Mouse (Mus musculus): Measurements from ENCODE around the gene Dmbt1. TPM values are rescaled to one million over a fixed set of nuclear protein-coding genes. Genes with fewer than 3 reads are reported as not detected.

Dmbt1 gene
- total and polyA plus RNA-seq, 3 experiments, result not detected

DNA sequence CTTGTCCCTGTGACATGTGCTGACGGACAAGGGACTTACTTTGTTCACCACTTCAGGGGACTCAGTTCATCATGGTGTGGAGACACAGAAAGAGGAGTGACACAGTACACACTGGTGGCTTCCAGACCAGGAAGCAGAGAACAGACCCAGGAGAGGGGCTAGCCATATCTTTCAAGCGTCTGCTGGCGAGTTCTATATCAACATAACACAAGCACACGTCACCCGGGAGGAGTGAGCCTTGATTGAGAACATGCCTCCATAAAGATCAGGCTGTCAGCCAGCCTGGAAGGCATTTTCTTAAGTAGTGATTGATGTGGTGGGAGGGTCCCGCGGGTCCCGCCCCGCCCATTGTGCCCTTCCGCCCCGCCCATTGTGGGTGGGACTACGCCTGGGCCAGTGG, 98.2 kb downstream of the Dmbt1 start:
- DNase-seq (ENCODE audit: extremely low read depth), result no peak
- H3K9ac ChIP-seq (ENCODE audit: insufficient read depth, low read depth), result no peak overlapping the region
- dilution Hi-C loops (cut with MboI; ENCODE audit: extremely low pct_ligation_motif_present, extremely low pct_unique_long_range_greater_than_20kb, low sequenced_read_pairs), result no loop called here
- H3K36me3 ChIP-seq (replicated peaks in 1 of 2; ENCODE audit: control insufficient read depth in 1 of 2, insufficient read depth in 1 of 2, low read length in 1 of 2), result no peaks in the 10 kb centered on the region
- no peak overlapping the region for H3K4me3 ChIP-seq (replicated peaks in 1 of 3; ENCODE audit: low read depth in 2 of 3, low read length in 2 of 3, poor library complexity in 1 of 3)
- no peak overlapping the region for H3K4me2 ChIP-seq (ENCODE audit: insufficient read depth, low read depth, poor library complexity, severe bottlenecking)
- H3K27ac ChIP-seq (ENCODE audit: insufficient read depth, low read depth), result no peak overlapping the region
- no peak for TF ChIP-seq USF2 (conservative IDR thresholded peaks at IDR 0.05; ENCODE audit: low read depth, low read length)
- TF ChIP-seq ZC3H11A (IDR thresholded peaks at IDR 0.05; ENCODE audit: low read depth, low read length), result no peak
- no peak for TF ChIP-seq EP300 (IDR thresholded peaks at IDR 0.05; ENCODE audit: low read length)
- no peak for TF ChIP-seq NRF1 (IDR thresholded peaks at IDR 0.05; ENCODE audit: low read depth, low read length)
- TF ChIP-seq MEF2A (IDR thresholded peaks at IDR 0.05; ENCODE audit: borderline replicate concordance, low read depth, low read length), result no peak
- TF ChIP-seq ETS1 (conservative IDR thresholded peaks at IDR 0.05; ENCODE audit: low read depth, low read length), result no peak
- TF ChIP-seq POLR2A (IDR thresholded peaks at IDR 0.05; ENCODE audit: low read depth, low read length), result no peak
- in situ Hi-C loops (cut with MboI; ENCODE audit: low pct_ligation_motif_present, low pct_unique_long_range_greater_than_20kb, low sequenced_read_pairs), result no loop called here
- no peaks in the 10 kb centered on the region for H3K79me2 ChIP-seq (replicated peaks; ENCODE audit: control insufficient read depth, extremely low read depth, insufficient read depth, poor library complexity, severe bottlenecking)
- H3K9me3 ChIP-seq (replicated peaks; ENCODE audit: low read length), result no peaks in the 10 kb centered on the region
- no peaks in the 10 kb centered on the region for H3K4me1 ChIP-seq (ENCODE audit: control insufficient read depth in 1 of 2, insufficient read depth in 2 of 2)
- peaks cover 47% of the 10 kb centered on the region for H3K27me3 ChIP-seq (replicated peaks)

DNA sequence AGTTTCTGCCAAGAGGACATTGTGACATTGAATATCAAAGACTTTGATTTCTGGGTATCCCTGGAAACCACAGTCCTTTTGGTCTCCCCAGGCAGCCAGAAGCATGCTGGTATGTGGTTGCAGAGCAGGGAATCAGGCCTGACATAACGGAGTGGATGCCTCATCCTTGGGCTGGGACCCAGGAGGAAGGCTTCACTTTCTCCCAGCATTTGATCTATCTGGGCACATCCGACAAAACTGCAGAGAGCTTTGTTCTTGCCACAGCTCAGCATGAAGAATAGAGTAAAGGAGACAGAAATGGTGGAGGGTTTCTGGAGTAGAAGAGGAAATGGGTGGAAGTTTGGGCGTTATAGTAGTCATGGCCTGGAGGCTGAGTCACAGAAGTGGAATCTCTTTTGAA, 101.3 kb downstream of the Dmbt1 start:
- in situ Hi-C loops (cut with MboI; ENCODE audit: low pct_ligation_motif_present, low pct_unique_long_range_greater_than_20kb, low sequenced_read_pairs) (no loop called here), dilution Hi-C loops (cut with MboI; ENCODE audit: extremely low pct_ligation_motif_present, extremely low pct_unique_long_range_greater_than_20kb, low sequenced_read_pairs) (no loop called here)
- no peak for DNase-seq (ENCODE audit: extremely low read depth)
- Histone ChIP-seq H3K36me3 (replicated peaks in 1 of 2; ENCODE audit: control insufficient read depth in 1 of 2, insufficient read depth in 1 of 2, low read length in 1 of 2) (no peaks in the 10 kb centered on the region), H3K9ac (ENCODE audit: insufficient read depth, low read depth) (no peak overlapping the region), H3K4me2 (ENCODE audit: insufficient read depth, low read depth, poor library complexity, severe bottlenecking) (no peak overlapping the region), H3K4me3 (replicated peaks in 1 of 3; ENCODE audit: low read depth in 2 of 3, low read length in 2 of 3, poor library complexity in 1 of 3) (no peak overlapping the region), H3K9me3 (replicated peaks; ENCODE audit: low read length) (no peaks in the 10 kb centered on the region), H3K27ac (ENCODE audit: insufficient read depth, low read depth) (no peak overlapping the region), H3K79me2 (replicated peaks; ENCODE audit: control insufficient read depth, extremely low read depth, insufficient read depth, poor library complexity, severe bottlenecking) (no peaks in the 10 kb centered on the region), H3K4me1 (ENCODE audit: control insufficient read depth in 1 of 2, insufficient read depth in 2 of 2) (no peaks in the 10 kb centered on the region), H3K27me3 (replicated peaks) (peaks cover 74% of the 10 kb centered on the region)
- no peak for TF ChIP-seq MYC (IDR thresholded peaks at IDR 0.05; ENCODE audit: low read depth, low read length)
- TF ChIP-seq E2F4 (IDR thresholded peaks at IDR 0.05; ENCODE audit: insufficient replicate concordance, low read depth, low read length), result no peak
- no peak for TF ChIP-seq MAZ (IDR thresholded peaks at IDR 0.05; ENCODE audit: low read depth, low read length)
- no peak for TF ChIP-seq JUND (conservative IDR thresholded peaks at IDR 0.05; ENCODE audit: low read depth, low read length)
- TF ChIP-seq CTCF (conservative IDR thresholded peaks at IDR 0.05 in 1 of 2, IDR thresholded peaks at IDR 0.05 in 1 of 2; ENCODE audit: low read depth in 2 of 2, low read length in 2 of 2), result no peak
- TF ChIP-seq TBP (conservative IDR thresholded peaks at IDR 0.05; ENCODE audit: low read depth, low read length), result no peak
- TF ChIP-seq RCOR1 (conservative IDR thresholded peaks at IDR 0.05; ENCODE audit: low read depth, low read length), result no peak

DNA sequence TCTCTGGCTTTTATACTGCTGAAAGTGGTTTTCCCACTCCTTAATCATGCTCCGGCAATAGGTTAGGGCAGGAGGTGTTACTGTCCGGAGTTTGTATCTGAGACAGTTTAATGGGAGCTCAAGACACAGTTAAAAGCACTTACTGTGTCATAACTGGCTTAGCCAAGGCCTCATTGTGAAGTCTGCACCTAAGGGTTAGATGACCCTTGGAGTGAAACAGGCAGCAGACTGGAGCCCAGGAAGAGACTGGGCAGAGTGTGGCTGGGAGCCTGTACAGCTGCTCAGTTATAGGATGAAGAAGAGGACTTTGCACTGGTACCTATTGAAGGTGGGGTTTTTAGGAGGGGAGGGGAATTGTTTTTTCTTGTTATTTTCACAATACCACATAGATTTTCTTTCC, 114.4 kb downstream of the Dmbt1 start, which contains the start of gene 4933402N03Rik:
Gene 4933402N03Rik, minus strand, starts transcription at position 101 of the 400 bp plus-strand sequence.
- dilution Hi-C loops (cut with MboI; ENCODE audit: extremely low pct_ligation_motif_present, extremely low pct_unique_long_range_greater_than_20kb, low sequenced_read_pairs), result no loop called here
- in situ Hi-C loops (cut with MboI; ENCODE audit: low pct_ligation_motif_present, low pct_unique_long_range_greater_than_20kb, low sequenced_read_pairs), result no loop called here
- TF ChIP-seq RAD21 (IDR thresholded peaks at IDR 0.05; ENCODE audit: low read depth, low read length), result no peak
- no peak for TF ChIP-seq JUN (IDR thresholded peaks at IDR 0.05; ENCODE audit: insufficient read depth, low read depth, low read length)
- TF ChIP-seq CHD1 (IDR thresholded peaks at IDR 0.05; ENCODE audit: low read depth, low read length), result no peak
- no peak for TF ChIP-seq IRF4 (IDR thresholded peaks at IDR 0.05; ENCODE audit: low read depth, low read length)
- TF ChIP-seq USF1 (IDR thresholded peaks at IDR 0.05; ENCODE audit: low read depth, low read length), result no peak
- no peak for TF ChIP-seq ELF1 (IDR thresholded peaks at IDR 0.05; ENCODE audit: low read depth, low read length)
- Histone ChIP-seq H3K4me2 (ENCODE audit: insufficient read depth, low read depth, poor library complexity, severe bottlenecking) (no peak within 1 kb of the TSS), H3K4me1 (ENCODE audit: control insufficient read depth in 1 of 2, insufficient read depth in 2 of 2) (no peaks in the 10 kb centered on the region), H3K4me3 (replicated peaks in 1 of 3; ENCODE audit: low read depth in 2 of 3, low read length in 2 of 3, poor library complexity in 1 of 3) (no peak within 1 kb of the TSS), H3K9ac (ENCODE audit: insufficient read depth, low read depth) (no peak within 1 kb of the TSS), H3K27ac (ENCODE audit: insufficient read depth, low read depth) (no peak within 1 kb of the TSS), H3K27me3 (replicated peaks) (peaks cover 64% of the 10 kb centered on the region), H3K79me2 (replicated peaks; ENCODE audit: control insufficient read depth, extremely low read depth, insufficient read depth, poor library complexity, severe bottlenecking) (no peaks in the 10 kb centered on the region), H3K36me3 (replicated peaks in 1 of 2; ENCODE audit: control insufficient read depth in 1 of 2, insufficient read depth in 1 of 2, low read length in 1 of 2) (no peaks in the 10 kb centered on the region), H3K9me3 (replicated peaks; ENCODE audit: low read length) (no peaks in the 10 kb centered on the region)
- DNase-seq (ENCODE audit: extremely low read depth), result no peak
